Mouse (Mus musculus) intestine, embryonic 14.5 days (tissue): ENCODE measurements around the gene Cracr2a. TPM values are rescaled to one million over a fixed set of nuclear protein-coding genes. Genes with fewer than 3 reads are reported as not detected.

Source experiments
- ATAC-seq: fragments of 200-750 bp; cut with Nextera tagmentation; replicated peaks from 2 replicates; pipeline ENCODE4 v1.8.0; 2017; ENCODE audit warnings: low read depth, moderate number of reproducible peaks, moderate TSS enrichment, moderate library complexity; ENCODE audit not compliant: low FRiP score, low TSS enrichment
- DNase-seq: peaks from one replicate; pipeline ENCODE4 v3.0.0-alpha.2; 2018; ENCODE audit warnings: low spot score
- H3K27ac ChIP-seq: fragments of 300-500 bp; sonication (generic); 2 replicates; pipeline ENCODE4 v1.5.1; 2014; ENCODE audit warnings: low read depth, mild to moderate bottlenecking, control low read depth
- H3K27me3 ChIP-seq: fragments of 300-500 bp; sonication (generic); replicated peaks from 2 replicates; pipeline ENCODE4 v1.6.1; 2014; ENCODE audit warnings: low read length, control low read depth; ENCODE audit not compliant: control insufficient read depth, insufficient read depth
- H3K36me3 ChIP-seq: fragments of 300-500 bp; sonication (generic); 2 replicates; pipeline ENCODE4 v1.6.1; 2014; ENCODE audit warnings: low read length, control low read depth; ENCODE audit not compliant: control insufficient read depth, insufficient read depth
- H3K4me1 ChIP-seq: fragments of 300-500 bp; sonication (generic); replicated peaks from 2 replicates; pipeline ENCODE4 v1.6.1; 2014; ENCODE audit warnings: low read length, control low read depth, mixed read lengths; ENCODE audit not compliant: control insufficient read depth, insufficient read depth
- H3K4me2 ChIP-seq: fragments of 300-500 bp; sonication (generic); 2 replicates; pipeline ENCODE4 v1.6.1; 2014; ENCODE audit warnings: low read length
- H3K4me3 ChIP-seq: fragments of 300-500 bp; sonication (generic); 2 replicates; pipeline ENCODE4 v1.5.1; 2014; ENCODE audit warnings: low read depth, low read length, control low read depth, mixed read lengths
- H3K9ac ChIP-seq: fragments of 300-500 bp; sonication (generic); 2 replicates; pipeline ENCODE4 v1.6.1; 2014; ENCODE audit warnings: mild to moderate bottlenecking, low read length
- H3K9me3 ChIP-seq: fragments of 300-500 bp; sonication (generic); 2 replicates; pipeline ENCODE4 v1.6.1; 2016; ENCODE audit warnings: low read length, control low read depth; ENCODE audit not compliant: control insufficient read depth
- WGBS: fragments of 180-500 bp; shearing (Covaris S2); extraction: QIAGEN DNeasy Blood & Tissue Kit; methylation state at CpG from one replicate; pipeline ENCODE4 v1.1.7; 2014; 5-methylcytosine and 5-hydroxymethylcytosine counted together
- polyA plus RNA-seq: library from polyadenylated mRNA; unstranded; fragments of >200 nt; fragmentation: Nextera tagmentation; extraction: Ambion mirVana; gene quantifications from 2 replicates; pipeline ENCODE4 v1.2.1, GENCODE M21; 2014

Gene Cracr2a
- polyA plus RNA-seq, 1 experiment from 2014 or later, result 2.1 TPM

DNA sequence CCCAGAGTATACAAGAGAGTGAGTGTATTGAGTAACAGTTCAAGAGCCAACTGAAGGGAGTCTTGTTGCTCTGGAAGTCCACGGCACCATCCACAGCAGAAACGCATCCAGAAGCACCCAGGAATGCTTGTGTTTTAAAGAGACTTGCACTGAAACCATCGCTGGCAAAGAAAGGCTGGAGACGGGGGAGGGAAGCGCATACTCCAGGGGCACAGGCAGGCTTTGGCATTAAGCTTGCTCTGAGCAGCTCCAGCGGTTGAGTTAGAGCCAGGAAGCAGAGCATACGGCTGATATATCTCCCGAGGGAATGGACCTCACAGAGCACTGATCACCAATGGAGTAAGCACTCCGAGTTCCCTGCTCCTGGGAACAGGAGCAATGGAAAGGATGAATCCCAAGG is 117.2 kb downstream of the Cracr2a start:
- Histone ChIP-seq H3K4me3 (no peak overlapping the region), H3K27ac (no peak overlapping the region), H3K4me2 (no peak overlapping the region), H3K9ac (no peak overlapping the region), H3K27me3 (no peaks in the 10 kb centered on the region), H3K9me3 (no peaks in the 10 kb centered on the region), H3K4me1 (no peaks in the 10 kb centered on the region), H3K36me3 (no peaks in the 10 kb centered on the region)
- ATAC-seq (no peak), DNase-seq (no peak)
- 71% methylated on average over 9 of the region's 9 CpGs for WGBS

DNA sequence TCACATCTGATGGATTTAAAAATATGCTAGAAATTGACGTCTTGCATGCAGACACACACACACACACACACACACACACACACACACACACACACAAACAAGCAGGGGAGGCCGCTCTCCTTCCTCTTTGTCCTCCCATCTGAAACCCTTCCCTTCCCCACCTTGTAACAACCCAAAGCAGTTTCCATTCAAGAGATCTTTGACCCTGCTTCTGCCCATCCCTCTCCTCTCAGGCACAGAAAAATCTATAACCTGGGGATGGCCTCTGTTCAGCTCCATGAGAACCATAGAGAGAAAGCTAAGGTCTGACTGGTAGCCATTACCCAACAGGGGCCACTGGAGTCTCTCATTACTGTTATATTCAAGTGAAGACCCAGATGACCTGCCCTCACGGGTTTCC is 117.9 kb downstream of the Cracr2a start:
- Histone ChIP-seq H3K4me1 (no peaks in the 10 kb centered on the region), H3K27me3 (no peaks in the 10 kb centered on the region), H3K36me3 (no peaks in the 10 kb centered on the region), H3K4me3 (no peak overlapping the region), H3K9me3 (no peaks in the 10 kb centered on the region), H3K27ac (no peak overlapping the region), H3K9ac (no peak overlapping the region), H3K4me2 (no peak overlapping the region)
- WGBS, result 75% methylated on average over 3 of the region's 3 CpGs
- no peak for DNase-seq
- no peak for ATAC-seq

DNA sequence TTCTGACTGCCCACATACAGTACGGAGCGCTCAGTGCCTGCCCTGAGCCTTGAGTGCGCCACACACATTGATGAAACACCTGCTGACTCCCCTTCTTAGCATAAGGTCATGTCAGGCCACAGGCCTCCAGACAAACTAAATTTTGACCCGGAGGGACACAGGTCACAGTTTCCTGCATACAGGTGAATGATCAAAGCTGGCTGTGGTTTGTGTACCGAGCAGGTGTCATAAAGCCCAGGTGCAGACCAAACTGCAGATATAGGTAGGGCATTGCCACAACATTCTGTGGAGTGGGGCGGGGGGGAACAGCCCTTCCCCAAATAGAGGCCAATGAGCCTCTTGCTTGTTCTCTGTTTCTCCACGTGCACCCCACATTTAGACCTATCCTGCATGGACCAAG is 119.6 kb downstream of the Cracr2a start:
- ATAC-seq, result no peak
- no peak overlapping the region for H3K4me3 ChIP-seq

DNA sequence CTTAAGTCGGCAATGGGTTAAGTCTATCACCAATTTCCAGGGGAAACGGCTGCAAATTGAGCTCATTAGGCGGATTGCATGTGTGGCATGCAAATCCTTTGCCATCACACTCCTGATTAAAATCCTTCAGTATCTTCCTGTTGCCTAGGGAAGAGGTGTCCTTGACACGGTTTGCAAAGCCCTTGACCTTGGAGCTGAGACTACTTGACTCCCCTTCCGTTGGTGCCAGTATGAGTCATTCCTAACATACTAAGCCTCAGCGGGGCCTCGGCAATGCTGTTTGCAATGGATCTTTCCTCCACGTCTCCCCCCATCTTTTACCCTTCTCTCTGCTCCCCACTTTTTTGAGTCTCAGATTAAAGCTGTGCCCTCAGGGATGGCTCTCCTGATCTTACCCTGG is 122.4 kb downstream of the Cracr2a start:
- H3K4me1 ChIP-seq, result no peaks in the 10 kb centered on the region
- no peak overlapping the region for H3K9ac ChIP-seq
- H3K4me3 ChIP-seq, result no peak overlapping the region
- no peak for ATAC-seq
- no peaks in the 10 kb centered on the region for H3K9me3 ChIP-seq
- no peaks in the 10 kb centered on the region for H3K36me3 ChIP-seq
- DNase-seq, result no peak
- no peak overlapping the region for H3K27ac ChIP-seq
- no peaks in the 10 kb centered on the region for H3K27me3 ChIP-seq
- WGBS, result 56% methylated on average over 8 of the region's 8 CpGs
- H3K4me2 ChIP-seq, result no peak overlapping the region

More for the DNA sequence above, 119.6 kb downstream of the Cracr2a start:
- Histone ChIP-seq H3K27me3 (no peaks in the 10 kb centered on the region), H3K36me3 (no peaks in the 10 kb centered on the region), H3K9ac (no peak overlapping the region), H3K4me2 (no peak overlapping the region), H3K9me3 (no peaks in the 10 kb centered on the region), H3K4me1 (no peaks in the 10 kb centered on the region), H3K27ac (no peak overlapping the region)
- no peak for DNase-seq
- 75% methylated on average over 7 of the region's 7 CpGs for WGBS

DNA sequence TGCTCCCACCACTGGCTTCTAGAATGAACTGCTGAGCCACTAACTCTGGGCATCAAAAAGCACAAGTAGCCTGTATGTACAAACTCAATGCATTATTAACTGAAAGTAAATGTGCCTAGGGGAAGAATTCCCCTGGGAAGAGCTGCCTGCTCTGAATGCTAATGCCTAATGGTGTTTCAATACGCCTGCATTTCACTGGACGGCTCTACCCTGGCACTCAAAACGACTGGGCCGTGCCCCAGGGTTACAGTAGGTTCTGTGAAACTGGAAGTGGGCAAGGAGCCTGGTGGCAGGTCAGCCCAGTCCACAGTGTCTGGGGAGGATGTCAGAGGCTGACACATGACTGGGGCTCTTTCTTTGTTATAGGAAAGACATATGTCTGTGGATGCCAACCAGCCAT is 123.8 kb downstream of the Cracr2a start:
- DNase-seq (no peak), ATAC-seq (no peak)
- H3K4me3 ChIP-seq, result no peak overlapping the region
- no peaks in the 10 kb centered on the region for H3K9me3 ChIP-seq
- H3K9ac ChIP-seq, result no peak overlapping the region
- H3K27ac ChIP-seq, result no peak overlapping the region
- H3K36me3 ChIP-seq, result no peaks in the 10 kb centered on the region
- WGBS, result 89% methylated on average over 4 of the region's 4 CpGs
- no peaks in the 10 kb centered on the region for H3K27me3 ChIP-seq
- H3K4me1 ChIP-seq, result no peaks in the 10 kb centered on the region
- no peak overlapping the region for H3K4me2 ChIP-seq

DNA sequence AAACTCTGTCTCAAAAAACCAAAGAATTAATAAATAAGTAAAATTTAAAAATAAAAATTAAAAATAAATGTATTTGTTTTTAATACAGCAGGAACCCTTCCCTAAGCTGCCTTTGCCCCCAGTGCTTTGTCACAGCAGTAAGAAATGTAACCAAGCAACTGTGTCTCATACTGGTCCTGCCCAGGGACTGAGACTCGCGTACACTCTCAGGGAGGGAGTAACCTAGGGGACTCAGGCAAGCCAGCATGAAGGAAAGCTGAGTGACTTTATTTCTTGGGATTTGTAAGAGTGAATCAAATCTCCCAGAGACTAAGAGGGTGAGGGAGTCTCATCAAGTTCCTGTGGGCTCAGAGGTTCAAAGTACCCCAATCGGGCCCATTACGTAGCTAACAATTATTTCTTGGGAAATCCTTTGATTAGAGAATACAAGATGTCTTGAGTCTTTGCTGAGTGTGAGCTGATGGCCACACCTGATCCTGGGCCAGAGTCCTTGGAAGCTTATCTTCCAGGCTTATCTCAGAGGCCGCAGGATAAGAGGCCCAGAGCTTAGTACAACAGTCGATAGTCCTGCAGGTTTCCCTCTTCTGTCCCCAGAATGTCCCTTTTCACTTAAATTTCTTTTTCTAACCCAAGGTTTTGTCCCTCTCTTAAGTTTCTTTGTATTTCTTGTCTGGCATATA is 126.2 kb downstream of the Cracr2a start:
- H3K9me3 ChIP-seq, result no peaks in the 10 kb centered on the region
- no peaks in the 10 kb centered on the region for H3K36me3 ChIP-seq
- H3K27ac ChIP-seq, result no peak overlapping the region
- ATAC-seq (no peak), DNase-seq (no peak)
- no peaks in the 10 kb centered on the region for H3K27me3 ChIP-seq
- H3K9ac ChIP-seq, result no peak overlapping the region
- WGBS, result 76% methylated on average over 6 of the region's 6 CpGs
- H3K4me2 ChIP-seq, result no peak overlapping the region
- no peak overlapping the region for H3K4me3 ChIP-seq
- no peaks in the 10 kb centered on the region for H3K4me1 ChIP-seq

DNA sequence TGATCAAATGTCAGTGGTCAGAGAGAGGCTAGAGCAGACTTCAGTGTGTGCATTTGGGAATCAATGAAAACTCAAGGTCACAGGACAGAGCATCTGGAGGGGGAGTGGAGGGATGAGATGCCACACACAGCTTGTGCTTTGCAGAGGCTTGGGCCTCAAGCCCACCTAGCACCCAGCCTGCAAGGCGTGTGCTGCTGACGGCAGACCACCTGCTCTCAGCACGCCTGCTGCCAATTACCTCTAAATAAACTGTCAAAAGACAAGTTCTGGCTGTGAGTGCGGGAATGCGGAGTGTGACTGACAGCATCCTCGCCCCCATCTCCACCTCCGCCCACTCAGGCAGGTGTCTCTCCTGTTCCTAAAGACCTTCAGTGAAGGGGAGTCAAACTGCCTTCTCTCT is 131.2 kb downstream of the Cracr2a start:
- Histone ChIP-seq H3K4me1 (no peaks in the 10 kb centered on the region), H3K9me3 (no peaks in the 10 kb centered on the region), H3K9ac (no peak overlapping the region), H3K36me3 (no peaks in the 10 kb centered on the region), H3K27ac (no peak overlapping the region), H3K4me3 (no peak overlapping the region), H3K4me2 (no peak overlapping the region), H3K27me3 (no peaks in the 10 kb centered on the region)
- ATAC-seq (no peak), DNase-seq (no peak)
- 40% methylated on average over 7 of the region's 7 CpGs for WGBS

DNA sequence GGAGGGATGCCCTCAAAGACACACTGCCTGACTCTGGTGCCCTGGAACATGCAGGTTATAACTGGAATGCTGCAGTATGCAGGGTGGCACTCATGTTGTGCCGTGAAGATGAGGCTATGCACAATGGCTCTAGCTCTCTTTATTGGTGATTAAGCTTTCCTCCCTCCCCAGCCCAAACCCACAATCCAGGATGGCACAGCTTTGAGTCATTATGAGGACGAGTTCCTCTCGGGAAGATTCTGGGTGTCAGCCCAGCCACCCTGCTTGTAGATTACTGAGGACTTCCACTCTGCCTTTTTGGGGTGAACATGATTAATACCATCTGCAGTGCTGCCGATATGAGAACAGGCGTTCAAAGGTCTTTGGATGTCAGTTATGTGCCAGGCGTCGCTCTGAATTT is 132.5 kb downstream of the Cracr2a start:
- H3K36me3 ChIP-seq, result no peaks in the 10 kb centered on the region
- H3K27ac ChIP-seq, result no peak overlapping the region
- no peak overlapping the region for H3K9ac ChIP-seq
- no peak for DNase-seq
- no peaks in the 10 kb centered on the region for H3K27me3 ChIP-seq
- no peak overlapping the region for H3K4me3 ChIP-seq
- H3K9me3 ChIP-seq, result no peaks in the 10 kb centered on the region
- no peaks in the 10 kb centered on the region for H3K4me1 ChIP-seq
- 84% methylated on average over 7 of the region's 7 CpGs for WGBS
- ATAC-seq, result no peak
- no peak overlapping the region for H3K4me2 ChIP-seq

DNA sequence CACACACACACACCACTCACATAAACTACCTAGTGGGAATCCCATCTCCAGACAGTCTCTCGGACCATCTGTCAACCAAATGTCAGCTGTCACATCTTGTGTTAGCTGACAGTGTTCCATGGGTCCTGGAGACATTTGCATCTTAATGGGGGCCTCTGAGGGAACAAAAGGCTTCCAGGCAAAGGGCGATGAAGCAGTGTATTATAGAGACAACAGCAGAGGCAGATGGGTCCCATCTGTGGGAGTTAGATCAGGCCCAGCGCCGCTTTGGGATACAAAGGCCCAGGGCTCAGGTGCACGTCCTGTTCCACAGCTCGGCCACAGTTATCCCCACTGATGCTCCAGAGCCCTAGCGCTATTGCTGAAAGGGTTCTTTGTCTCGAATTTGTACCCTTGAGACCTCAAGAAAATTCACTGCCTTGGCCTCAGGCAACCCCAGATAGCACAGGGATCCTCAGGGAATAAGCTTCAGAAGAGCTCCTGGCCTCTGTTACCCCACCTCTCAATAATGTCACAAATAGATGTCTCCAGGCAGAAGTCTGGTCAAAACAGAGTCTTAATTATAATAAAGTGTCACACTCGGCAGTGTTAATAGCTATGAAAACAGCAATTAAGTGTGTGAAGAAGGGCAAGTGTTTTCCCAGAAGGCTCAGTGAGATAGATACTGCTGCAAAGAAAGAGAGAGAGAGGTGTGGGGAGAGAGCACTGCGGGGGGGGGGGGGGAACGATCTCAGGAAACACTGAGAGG is 140.1 kb downstream of the Cracr2a start:
- no peak overlapping the region for H3K4me3 ChIP-seq
- no peaks in the 10 kb centered on the region for H3K4me1 ChIP-seq
- H3K9me3 ChIP-seq, result no peaks in the 10 kb centered on the region
- H3K9ac ChIP-seq, result no peak overlapping the region
- H3K4me2 ChIP-seq, result no peak overlapping the region
- no peaks in the 10 kb centered on the region for H3K36me3 ChIP-seq
- no peaks in the 10 kb centered on the region for H3K27me3 ChIP-seq
- DNase-seq, result no peak
- no peak overlapping the region for H3K27ac ChIP-seq
- 64% methylated on average over 9 of the region's 11 CpGs for WGBS
- no peak for ATAC-seq
